Mouse (Mus musculus) splenic B cell, adult 2 months (primary cell): ENCODE measurements around the gene Rsl1d1.
A peak's percentile ranks its signal among the peaks of the same experiment; 100 is the strongest.
"Not testable (repeated sequence)": the region's sequence is repeated elsewhere in the genome, so short reads cannot be mapped to it uniquely, and the experiment has no call there.

Experiments
- DNase-seq: peaks from one replicate; pipeline ENCODE4 v3.0.0-alpha.2; 2011; ENCODE audit warnings: low read depth, low spot score
- H3K27me3 ChIP-seq: 2 replicates; pipeline ENCODE4 v1.6.1; 2012; ENCODE audit warnings: mild to moderate bottlenecking, low read length, moderate library complexity, mixed read lengths; ENCODE audit not compliant: control insufficient read depth, poor library complexity, insufficient read depth, severe bottlenecking
- H3K36me3 ChIP-seq: 2 replicates; pipeline ENCODE4 v1.6.1; 2012; ENCODE audit warnings: mild to moderate bottlenecking, low read length, moderate library complexity, mixed read lengths; ENCODE audit not compliant: control insufficient read depth, poor library complexity, insufficient read depth, severe bottlenecking

Rsl1d1 gene

DNA sequence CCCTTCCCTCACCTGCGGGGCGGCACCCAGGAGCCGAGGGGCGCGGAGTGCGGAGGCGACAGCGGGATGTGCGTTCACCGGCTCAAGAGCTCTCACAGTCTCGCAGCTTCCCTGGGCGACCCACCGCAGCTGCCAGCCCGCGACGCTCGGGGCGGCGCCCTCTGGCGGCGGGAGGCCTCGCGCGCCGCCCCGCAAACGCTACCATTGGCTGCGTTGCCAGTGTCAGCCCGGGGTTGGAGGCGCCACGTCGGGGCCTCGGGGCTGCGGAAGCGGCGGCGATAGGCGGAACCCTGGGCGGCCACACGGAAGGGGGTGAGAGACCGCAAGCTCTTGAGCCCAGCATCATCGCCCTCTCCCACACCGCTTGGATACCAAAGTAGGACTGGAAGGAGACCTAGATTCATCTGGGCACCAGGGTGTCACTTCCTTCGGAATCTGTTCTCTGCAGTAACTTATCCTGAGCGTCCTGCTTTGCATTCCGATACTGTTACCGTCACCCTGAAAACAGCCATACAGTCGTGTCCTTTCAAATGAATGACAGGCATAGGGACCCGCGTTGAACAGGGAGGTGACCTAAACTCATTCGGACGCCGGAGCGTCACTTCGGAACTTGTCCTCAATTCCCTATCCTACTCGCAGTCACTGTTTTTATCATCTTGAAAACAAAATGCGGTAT is 26.8 kb downstream of the Rsl1d1 start, which contains the start of gene Zc3h7a:
Zc3h7a (minus strand) TSS at position 186 of the 676 bp plus-strand sequence.
- Histone ChIP-seq H3K27me3 (no peaks in the 10 kb centered on the region), H3K36me3 (peaks cover 2% of the 10 kb centered on the region; the same call in 1 of the 2 replicates)
- peak; percentile 94 for DNase-seq

DNA sequence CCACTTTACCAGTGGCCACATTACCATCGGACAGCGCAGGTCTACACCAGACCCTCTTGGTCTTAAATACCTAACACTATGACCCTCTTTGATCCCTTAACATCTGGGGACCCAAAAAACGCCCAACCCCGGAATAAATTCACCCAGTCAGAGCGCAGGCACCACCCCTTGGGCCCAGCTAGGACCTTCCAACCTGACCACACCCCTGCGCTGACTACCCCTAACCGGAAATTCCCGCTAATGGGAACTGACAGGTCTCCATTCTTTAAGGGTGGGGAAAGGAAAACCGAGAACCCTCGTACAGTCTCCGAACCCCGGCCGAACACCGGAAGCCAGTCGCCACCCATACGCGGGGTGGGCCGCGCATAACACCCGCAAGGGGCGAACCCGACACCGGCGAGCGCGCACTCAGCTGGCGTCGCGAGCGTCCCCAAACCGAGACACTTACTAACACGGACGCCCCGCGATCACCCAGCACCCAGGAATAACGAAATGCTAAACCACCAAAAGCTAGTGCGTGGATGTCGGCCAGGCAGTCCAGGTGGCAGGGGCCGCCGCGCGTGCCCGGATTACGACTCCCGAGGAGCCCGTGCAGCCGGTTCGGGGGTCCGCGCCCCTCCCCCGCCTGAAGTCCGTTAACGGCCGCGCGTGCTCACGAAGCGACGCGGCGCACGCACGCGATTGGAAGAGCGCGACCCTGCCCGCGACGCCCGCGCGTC is 27.5 kb downstream of the Rsl1d1 start:
- H3K27me3 ChIP-seq = no peaks in the 10 kb centered on the region
- peaks cover 2% of the 10 kb centered on the region; the same call in 1 of the 2 replicates for H3K36me3 ChIP-seq
- peak; percentile 62 for DNase-seq

DNA sequence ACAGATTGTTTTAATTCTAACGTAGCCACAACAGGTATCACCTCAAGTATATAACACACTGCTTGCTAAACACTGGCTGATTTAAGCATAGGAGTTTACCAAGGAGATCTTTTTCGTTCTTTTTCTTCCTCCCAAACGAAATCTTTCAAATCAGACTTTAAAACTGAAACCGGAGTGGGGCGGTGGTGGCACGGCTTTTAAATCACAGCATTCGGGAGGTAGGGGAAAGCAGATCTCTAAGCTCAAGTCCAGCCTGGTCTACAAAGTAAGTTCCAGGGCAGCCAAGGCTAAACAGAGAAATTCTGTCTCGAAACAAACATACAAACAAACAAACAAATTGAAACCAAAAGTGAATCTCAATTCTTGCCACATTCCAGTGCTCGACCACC is 28.0 kb downstream of the Rsl1d1 start:
- Histone ChIP-seq H3K36me3 (peaks cover 2% of the 10 kb centered on the region; the same call in 1 of the 2 replicates), H3K27me3 (no peaks in the 10 kb centered on the region)
- DNase-seq = peak; percentile 34

DNA sequence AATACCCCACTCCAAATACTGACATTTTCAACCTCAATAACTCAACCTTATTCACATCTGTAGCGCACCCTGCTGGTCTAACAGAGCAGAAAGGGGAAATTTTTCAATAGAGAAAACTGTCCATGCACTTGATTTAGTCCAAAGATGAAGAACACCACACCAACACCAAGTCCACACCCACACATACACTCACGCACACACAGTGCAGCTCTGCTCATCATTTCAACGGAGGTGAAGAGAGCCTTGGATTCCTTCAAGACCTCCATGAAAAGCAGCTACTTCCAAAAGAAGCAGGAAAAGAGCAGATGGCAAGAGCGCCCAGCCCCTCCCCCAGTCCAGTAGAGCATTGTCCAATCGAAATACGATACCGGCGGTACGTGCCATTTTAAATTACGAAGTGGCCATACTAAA is 28.5 kb downstream of the Rsl1d1 start:
- Histone ChIP-seq H3K36me3 (peaks cover 2% of the 10 kb centered on the region; the same call in 1 of the 2 replicates), H3K27me3 (no peaks in the 10 kb centered on the region)
- DNase-seq = peak; percentile 81

DNA sequence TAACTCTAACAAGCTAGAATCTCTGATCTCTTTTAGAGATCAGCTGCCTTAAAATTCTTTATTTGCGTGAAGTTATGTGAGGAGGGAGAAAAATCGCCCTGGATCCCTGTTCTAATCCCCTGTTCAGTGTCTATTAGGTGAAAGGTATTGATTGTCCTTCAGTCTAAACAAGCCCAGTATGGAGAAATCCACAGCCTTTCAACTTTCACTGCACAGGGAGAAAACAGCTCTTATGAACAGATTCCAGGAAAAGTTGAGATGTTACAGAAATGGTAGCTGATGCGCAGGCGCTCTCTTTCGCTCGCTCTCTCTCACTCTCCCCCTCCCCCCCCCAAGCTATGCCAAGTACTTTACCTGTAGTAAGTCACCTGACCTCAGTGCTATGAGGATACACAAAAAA is 31.5 kb downstream of the Rsl1d1 start:
- H3K27me3 ChIP-seq = no peaks in the 10 kb centered on the region
- no peak for DNase-seq
- peaks cover 2% of the 10 kb centered on the region; the same call in 1 of the 2 replicates for H3K36me3 ChIP-seq

DNA sequence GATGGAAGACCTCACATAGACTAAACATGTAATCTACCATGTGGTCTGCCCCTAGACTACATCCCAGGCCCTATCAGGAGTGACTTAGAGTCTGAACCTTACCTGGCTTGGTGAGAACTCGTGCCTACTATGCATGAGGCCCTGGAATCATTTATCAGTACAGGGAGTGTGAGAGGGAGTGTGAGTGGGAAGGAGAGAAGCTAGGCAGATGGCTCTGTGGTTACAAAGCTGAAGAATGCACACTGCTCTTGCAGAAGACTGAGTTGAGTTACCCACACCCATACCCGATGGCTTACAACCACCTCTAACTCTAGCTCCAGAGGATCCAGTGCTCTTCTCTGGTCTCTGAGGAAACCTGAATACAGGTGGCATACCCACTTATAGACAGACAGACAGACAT is 36.7 kb downstream of the Rsl1d1 start:
- no peak for DNase-seq

DNA sequence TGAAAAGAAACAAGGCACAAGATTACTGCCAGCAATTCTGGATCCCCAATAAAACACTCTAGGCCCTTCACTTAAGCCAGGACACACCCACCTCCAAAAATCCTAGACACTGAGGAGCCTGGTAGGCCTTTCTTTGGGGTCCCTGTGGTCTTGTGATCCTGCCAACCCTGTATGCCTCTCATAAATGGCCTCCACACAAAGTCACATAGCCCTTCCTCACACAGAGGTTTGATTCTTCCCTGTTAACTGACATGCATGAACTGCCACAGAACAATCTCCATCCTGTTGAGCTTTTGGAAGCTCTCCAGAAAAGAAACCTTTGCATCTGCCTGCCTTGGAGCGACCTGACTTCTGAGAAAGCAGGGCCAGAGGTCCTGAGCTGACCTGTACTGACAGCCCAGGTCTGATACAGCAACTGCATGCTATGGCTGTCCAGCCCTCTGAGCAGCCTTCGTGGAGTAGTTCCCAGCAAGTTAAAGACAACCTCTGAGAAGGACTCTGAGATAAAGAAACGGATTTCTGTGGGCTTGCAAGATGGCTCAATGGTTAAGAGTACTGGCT is 38.4 kb downstream of the Rsl1d1 start:
- no peak for DNase-seq
- no peaks in the 10 kb centered on the region for H3K27me3 ChIP-seq
- H3K36me3 ChIP-seq = peaks cover 4% of the 10 kb centered on the region; the same call in 1 of the 2 replicates

More for the DNA sequence above, 36.7 kb downstream of the Rsl1d1 start:
- Histone ChIP-seq H3K36me3 (peaks cover 4% of the 10 kb centered on the region; the same call in 1 of the 2 replicates), H3K27me3 (no peaks in the 10 kb centered on the region)

DNA sequence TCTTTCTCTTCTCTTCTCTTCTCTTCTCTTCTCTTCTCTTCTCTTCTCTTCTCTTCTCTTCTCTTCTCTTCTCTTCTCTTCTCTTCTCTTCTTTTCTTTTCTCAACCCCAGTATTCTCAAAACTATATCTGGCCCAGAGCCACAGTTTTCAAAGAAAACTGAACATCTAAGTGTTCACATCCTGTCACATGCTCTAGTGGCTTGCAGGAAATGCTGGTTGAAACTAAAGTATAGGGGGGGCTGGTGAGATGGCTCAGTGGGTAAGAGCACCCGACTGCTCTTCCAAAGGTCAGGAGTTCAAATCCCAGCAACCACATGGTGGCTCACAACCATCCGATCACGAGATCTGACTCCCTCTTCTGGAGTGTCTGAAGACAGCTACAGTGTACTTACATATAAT is 45.4 kb downstream of the Rsl1d1 start:
- DNase-seq = peak; percentile 73
- H3K27me3 ChIP-seq = not testable (repeated sequence)
- peaks cover 11% of the 10 kb centered on the region for H3K36me3 ChIP-seq

DNA sequence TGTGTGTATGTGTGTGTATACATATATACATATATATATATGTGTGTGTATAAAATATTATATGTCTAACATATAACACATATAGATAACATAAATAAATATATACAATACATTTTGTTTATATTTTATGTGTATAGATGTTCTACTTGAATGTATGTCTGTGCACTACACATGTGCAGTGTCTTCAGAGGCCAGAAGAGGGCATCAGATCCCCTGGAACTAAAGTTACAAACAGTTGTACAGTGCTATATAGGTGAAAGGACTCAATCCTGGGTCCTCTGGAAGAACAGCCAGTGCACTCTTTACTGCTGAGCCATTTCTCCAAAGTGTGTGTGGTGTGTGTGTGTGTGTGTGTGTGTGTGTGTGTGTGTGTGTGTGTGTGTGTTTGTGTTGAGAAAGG is 48.6 kb downstream of the Rsl1d1 start:
- H3K36me3 ChIP-seq = peaks cover 9% of the 10 kb centered on the region
- DNase-seq = peak; percentile 31
- no peaks in the 10 kb centered on the region for H3K27me3 ChIP-seq

DNA sequence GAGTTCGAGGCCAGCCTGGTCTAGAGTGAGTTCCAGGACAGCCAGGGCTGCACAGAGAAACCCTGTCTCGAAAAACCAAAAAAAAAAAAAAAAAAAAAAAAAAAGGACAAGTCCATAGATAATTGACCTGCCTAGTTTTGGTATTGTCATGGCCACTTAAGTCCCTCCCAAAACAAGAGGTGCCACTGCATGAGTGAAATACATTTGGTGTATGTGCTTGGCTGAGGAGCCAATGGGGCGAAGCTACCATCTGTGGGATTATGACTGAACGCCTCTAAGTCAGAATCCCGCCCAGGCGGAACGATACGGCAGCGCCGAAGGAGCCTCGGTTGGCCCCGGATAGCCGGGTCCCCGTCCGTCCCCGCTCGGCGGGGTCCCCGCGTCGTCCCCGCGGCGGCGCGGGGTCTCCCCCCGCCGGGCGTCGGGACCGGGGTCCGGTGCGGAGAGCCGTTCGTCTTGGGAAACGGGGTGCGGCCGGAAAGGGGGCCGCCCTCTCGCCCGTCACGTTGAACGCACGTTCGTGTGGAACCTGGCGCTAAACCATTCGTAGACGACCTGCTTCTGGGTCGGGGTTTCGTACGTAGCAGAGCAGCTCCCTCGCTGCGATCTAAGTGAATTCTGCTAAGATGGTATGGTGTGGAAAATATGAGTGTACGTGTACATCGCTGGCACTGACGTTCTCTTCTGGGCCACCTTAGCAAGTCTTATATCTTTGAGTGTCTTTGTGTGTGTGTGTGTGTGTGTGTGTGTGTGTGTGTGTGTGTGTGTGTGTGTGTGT is 59.2 kb downstream of the Rsl1d1 start:
- H3K27me3 ChIP-seq, DNase-seq: not testable (repeated sequence)
- peaks cover 14% of the 10 kb centered on the region for H3K36me3 ChIP-seq
